Mouse (Mus musculus) thymus, postnatal 25 days (tissue): Measurements from ENCODE around the gene Sdccag8.

Experiments used
- DNase-seq: peaks from one replicate; pipeline ENCODE4 v3.0.0; 2022

The Sdccag8 gene

GRCm38 (mm10) chr1:176814591-176815062, at the start of gene Sdccag8:
Gene Sdccag8 (plus strand): TSS chr1:176814660.
- peak; percentile 90 for DNase-seq

- no peak for DNase-seq
Measured at GRCm38 (mm10) chr1:176774533-176774932, 39.9 kb upstream of the Sdccag8 start.

DNA sequence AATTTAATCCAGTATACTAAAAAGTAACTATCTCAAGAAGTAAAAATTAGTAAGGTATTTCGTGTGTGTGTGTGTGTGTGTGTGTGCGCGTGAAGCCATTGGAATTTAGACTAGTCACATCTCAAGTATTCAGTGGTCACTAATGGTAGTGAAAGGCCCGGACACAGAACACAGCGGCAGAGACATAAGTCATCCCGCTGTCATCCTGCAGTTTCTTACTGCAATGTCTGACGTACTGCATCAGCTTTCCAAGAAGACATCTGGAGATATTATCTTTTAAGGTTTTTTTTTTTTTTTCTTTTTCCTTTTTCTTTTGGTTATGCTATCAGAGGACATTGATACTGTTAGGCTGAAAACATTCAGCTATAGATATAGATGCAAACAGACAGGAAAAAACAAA, 25.1 kb upstream of the Sdccag8 start:
- no peak for DNase-seq

DNA sequence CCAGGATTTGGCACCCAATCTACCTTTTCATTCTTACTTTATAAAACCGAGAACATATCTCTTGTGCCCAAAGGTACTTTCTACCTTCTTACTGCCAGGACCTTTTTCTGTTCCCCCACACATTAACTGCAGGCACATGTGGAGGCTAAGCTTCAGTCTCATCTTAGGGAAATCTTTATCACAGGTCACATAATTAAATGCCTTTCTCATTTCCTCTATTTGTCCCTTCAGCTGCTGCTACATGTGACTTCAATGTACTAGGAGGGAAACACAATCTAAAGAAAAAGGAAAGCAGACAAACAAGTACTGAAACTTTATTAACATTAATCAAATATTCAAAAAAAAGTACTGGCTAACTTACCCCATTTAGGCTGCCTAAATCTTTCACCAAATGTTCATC, 22.3 kb upstream of the Sdccag8 start:
- no peak for DNase-seq

DNA sequence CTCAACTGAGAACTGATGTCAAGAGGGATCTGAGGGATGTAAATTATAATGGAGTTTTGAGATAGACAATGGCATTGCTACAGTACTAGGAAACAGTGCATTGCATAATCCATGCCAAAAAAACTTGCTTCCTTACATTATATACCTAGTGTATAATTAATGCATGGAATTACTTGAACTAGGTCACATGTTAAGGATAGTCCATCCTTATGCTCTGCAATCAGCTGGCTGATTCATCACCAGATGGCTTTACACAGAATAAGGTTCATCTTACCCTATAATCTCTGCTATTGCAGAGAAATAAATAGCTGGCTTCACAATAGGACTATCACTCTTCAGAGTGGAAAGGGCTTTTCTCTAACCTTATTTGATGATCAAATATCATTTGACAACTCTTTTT, 15.8 kb upstream of the Sdccag8 start:
- DNase-seq, result no peak

- peak; percentile 71 for DNase-seq
Measured at GRCm38 (mm10) chr1:176800728-176801365, 13.6 kb upstream of the Sdccag8 start.

- no peak for DNase-seq
Measured at GRCm38 (mm10) chr1:176810161-176810560, 4.3 kb upstream of the Sdccag8 start.

GRCm38 (mm10) chr1:176811892-176812291, 2.6 kb upstream of the Sdccag8 start:
- DNase-seq, result no peak

GRCm38 (mm10) chr1:176812491-176813291, 1.8 kb upstream of the Sdccag8 start:
- no peak for DNase-seq

DNA sequence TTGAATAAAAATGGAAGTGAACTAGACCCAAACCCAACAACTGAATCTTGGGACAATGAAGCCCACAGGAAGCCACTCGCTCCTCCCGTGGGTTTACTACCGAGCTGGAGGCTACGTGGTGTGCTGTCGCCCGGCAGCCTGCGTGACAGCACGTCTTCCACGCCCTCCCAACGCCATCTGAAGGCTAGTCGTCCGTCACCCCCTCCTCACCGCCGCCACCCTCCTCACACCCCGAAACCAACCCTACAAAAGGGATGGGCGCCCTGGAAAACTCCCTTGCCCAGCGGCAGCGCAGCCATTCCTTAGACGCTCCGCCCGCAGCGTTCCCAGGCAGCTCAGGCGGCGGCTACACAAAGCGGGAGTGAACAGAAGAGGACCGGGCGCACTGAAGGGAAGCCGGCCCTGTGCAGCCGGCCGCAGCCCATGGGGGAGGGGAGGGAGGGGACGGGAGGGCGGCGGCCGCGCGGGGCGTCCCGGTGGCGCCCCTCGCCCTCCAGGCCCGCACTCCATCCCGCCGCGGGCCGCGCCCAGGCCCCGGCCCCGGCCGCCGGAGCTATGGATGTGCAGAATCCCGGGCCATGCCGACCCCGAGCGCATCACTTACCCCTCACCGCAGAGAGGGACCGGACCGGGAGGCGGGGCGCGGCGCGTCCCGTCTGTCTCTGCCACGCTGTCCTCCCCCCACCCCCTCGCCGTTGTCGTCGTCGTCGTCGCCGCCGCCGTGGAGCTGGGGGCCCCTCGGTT, 996 bp upstream of the Sdccag8 start:
- peak; percentile 60 for DNase-seq

DNA sequence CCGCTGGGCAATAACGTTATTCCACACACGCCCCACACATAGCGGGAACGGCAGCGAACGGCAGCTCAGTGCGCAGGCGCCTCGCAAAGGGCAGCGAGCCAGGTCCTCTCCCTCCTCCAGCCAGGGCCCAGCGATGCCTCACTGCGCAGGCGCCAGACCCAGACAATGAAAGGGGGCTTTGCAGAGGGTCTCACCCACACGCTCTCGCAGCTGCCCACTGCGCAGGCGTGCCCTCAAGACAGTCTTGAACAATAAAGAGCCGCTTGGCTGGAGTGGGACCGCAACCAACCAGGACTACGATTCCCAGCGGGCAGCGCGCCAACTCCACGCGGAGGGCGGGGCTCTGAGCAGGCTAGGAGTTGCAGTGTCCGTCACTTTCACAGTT, 432 bp upstream of the Sdccag8 start, which contains the start of gene Cep170:
TSS of gene Cep170 (minus strand) at position 32 of the 385 bp plus-strand sequence.
- DNase-seq, result peak; percentile 94

GRCm38 (mm10) chr1:176816728-176817127, 2.3 kb downstream of the Sdccag8 start:
- DNase-seq, result no peak

DNA sequence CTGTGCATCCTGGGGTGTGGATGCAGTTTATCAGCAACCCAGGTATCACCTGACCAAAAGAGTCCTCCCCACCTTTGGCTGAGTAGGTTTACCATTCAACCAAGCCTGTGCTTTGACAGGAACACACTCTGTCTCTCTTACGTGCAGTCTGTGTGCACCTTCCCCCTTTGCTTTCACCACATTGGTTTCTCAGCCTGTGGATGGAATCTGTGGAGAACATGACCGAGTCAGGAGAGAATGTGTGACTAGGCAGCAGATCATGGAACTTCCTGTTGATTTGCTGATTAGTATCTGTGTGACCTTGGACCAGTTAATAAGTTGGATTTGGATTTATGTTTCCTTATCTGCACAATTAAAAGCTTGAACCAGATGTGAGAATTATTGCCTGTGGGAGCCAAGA, 3.7 kb downstream of the Sdccag8 start:
- DNase-seq, result no peak

DNA sequence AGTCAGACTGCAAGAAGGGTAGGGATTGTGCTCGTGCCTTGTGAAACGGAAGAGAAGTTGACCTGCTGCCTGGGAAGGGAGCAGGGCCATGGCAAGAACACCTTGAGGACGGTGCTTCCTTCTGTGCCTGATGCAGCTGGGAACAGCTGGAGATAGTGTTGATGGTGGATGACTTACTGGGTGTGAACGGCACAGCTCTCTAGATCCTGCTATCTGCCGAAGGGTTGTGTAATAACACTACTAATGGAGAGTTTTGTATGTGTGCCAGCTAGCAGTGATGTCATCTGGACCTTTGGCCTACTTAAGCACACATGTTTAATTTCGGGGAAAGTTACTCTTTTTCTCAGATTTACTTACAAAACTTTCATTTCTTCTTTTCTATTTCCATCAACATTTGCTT, 4.3 kb downstream of the Sdccag8 start:
- DNase-seq, result no peak

GRCm38 (mm10) chr1:176821929-176822328, 7.5 kb downstream of the Sdccag8 start:
- DNase-seq, result no peak

GRCm38 (mm10) chr1:176822949-176823348, 8.5 kb downstream of the Sdccag8 start:
- DNase-seq, result no peak

DNA sequence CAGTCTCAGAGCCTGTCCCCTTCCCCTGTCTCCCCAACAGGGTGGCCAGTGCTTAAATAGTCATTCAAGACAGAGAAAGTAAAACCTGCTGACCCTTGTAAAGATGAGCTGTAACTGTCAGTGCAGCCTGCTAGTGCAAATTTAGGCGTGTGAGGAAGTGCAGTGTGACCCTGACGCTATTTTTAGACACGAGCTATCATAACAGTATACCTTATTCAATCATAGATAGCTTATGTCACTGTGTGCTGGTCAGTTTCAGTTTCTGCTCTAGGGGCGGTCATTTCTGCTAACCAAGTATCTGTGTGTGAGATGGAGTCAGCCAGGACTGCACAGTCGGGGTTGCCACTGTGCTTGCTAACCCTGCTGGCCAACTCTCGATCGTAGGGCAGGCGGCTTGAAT, 9.4 kb downstream of the Sdccag8 start:
- DNase-seq, result no peak

- DNase-seq, result no peak
Measured at GRCm38 (mm10) chr1:176824611-176825010, 10.2 kb downstream of the Sdccag8 start.

- no peak for DNase-seq
Measured at GRCm38 (mm10) chr1:176825084-176825483, 10.6 kb downstream of the Sdccag8 start.

DNA sequence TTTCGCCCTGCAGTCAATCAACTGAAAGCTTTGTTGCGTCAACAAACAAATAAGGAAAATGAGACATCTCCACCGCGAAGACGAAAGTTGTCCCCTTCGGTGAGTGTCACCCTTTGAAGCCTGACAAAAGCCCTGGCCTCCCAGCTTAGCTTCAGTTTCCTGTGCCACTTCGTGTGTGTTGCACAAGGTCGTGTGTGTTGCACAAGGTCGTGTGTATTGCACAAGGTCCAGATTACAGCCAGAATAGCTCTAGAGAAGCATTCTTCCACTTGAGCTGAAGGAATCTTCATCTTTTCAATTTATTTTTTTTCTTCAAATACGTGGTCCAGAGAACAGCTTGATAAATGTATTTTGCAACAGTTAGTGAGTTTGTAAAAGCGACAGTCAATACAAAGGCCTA, 11.7 kb downstream of the Sdccag8 start:
- no peak for DNase-seq

DNA sequence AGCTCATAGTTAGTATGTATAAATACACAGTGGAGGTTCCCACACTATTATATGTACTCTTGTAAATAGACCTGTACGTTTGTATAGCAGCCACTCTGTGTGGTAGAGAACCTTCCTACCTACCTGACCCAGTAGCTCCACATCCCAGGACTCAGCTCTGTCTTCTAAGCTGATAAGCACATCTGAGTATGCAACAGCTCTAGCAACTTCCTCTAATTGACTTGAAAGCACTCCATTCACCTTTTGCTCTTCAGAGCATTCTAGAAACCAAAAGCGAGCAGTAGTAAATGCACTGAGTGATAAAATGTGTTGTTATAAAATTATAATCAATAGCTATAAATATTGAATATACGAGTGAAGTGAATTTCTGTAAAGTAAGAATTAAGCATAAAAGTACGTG, 12.5 kb downstream of the Sdccag8 start:
- DNase-seq, result no peak

- no peak for DNase-seq
Measured at GRCm38 (mm10) chr1:176827365-176827764, 12.9 kb downstream of the Sdccag8 start.

DNA sequence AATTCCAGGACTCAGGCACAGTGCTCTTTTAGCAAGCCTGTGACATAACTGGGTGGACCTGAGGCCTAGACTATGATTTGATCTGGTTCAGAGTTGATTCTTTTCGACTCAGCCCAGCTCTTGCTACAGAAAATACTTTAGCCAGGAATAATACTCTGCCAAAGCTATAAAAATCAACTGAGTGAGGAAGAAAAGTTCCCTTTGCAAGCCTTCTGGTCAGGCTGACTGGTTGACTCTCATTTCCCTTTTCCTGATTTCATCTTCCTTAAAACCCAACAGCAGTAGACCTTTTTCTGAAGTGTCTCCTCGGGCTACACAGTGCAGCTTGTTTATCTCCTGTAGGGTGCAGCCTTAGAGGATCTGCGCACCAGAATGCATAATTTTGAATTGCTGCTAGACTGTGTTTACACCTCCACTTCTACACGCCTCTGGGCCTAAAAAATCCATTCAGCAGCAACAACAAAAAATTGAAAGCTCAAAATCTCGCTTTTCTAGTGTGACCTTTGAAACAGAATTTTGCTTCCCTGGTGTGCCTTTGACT, 13.6 kb downstream of the Sdccag8 start:
- no peak for DNase-seq
